Mouse (Mus musculus) G1E (cell line): ENCODE measurements around the gene Fcrlb. TPM values are rescaled to one million over a fixed set of nuclear protein-coding genes. Genes with fewer than 3 reads are reported as not detected.

Experiments
- ATAC-seq: 2 replicates; pipeline ENCODE4 v1.8.0; 2016; ENCODE audit warnings: mild to moderate bottlenecking; ENCODE audit not compliant: insufficient number of reproducible peaks, poor library complexity, low FRiP score, severe bottlenecking; ENCODE audit errors: extremely low read depth
- DNase-seq: peaks from one replicate; pipeline ENCODE4 v3.0.0; 2012; ENCODE audit warnings: low spot score
- H3K27me3 ChIP-seq: 2 replicates; pipeline ENCODE4 v1.6.1; 2012; ENCODE audit warnings: mild to moderate bottlenecking, low read length, inconsistent platforms; ENCODE audit not compliant: insufficient read depth
- H3K36me3 ChIP-seq: replicated peaks from 2 replicates; pipeline ENCODE3; 2012; ENCODE audit warnings: mild to moderate bottlenecking, inconsistent platforms
- H3K4me1 ChIP-seq: 2 replicates; pipeline ENCODE4 v1.6.1; 2012; ENCODE audit warnings: low read depth, low read length, inconsistent platforms, mixed read lengths; ENCODE audit not compliant: insufficient read depth
- H3K4me3 ChIP-seq: 2 replicates; pipeline ENCODE4 v1.5.1; 2012; ENCODE audit warnings: low read depth, mild to moderate bottlenecking, inconsistent platforms, low read length, moderate library complexity, mixed read lengths
- H3K9me3 ChIP-seq: replicated peaks from 2 replicates; pipeline ENCODE4 v1.6.1; 2012; ENCODE audit warnings: inconsistent platforms
- CTCF ChIP-seq: IDR thresholded peaks from 2 replicates; pipeline ENCODE4 v1.5.1; 2012; ENCODE audit warnings: low read depth, low read length, inconsistent platforms, mixed read lengths
- GATA1 ChIP-seq: IDR thresholded peaks from 2 replicates; pipeline ENCODE4 v1.6.1; 2012; ENCODE audit warnings: borderline replicate concordance, low read length, inconsistent platforms, mixed read lengths
- GATA2 ChIP-seq: IDR thresholded peaks from 2 replicates; pipeline ENCODE4 v1.6.1; 2012; ENCODE audit warnings: low read depth, low read length, inconsistent platforms, borderline replicate concordance
- POLR2AphosphoS5 ChIP-seq: IDR thresholded peaks from 2 replicates; pipeline ENCODE4 v1.6.1; 2012; ENCODE audit warnings: low read depth, low read length, inconsistent platforms; ENCODE audit not compliant: insufficient replicate concordance
- TAL1 ChIP-seq: conservative IDR thresholded peaks from 2 replicates; pipeline ENCODE4 v1.6.1; 2012; ENCODE audit warnings: low read depth, low read length, inconsistent platforms, mixed read lengths
- polyA plus RNA-seq: library from polyadenylated mRNA; stranded (reverse); fragments of >175 nt; gene quantifications from 2 replicates; pipeline ENCODE4 v1.2.3, GENCODE M21; 2012
- total RNA-seq, 2 experiments: library from RNA; stranded (forward) in 1 of 2; stranded (reverse) in 1 of 2; fragments of 200-1000 nt in 1 of 2; fragments of >200 nt in 1 of 2; fragmentation: Nextera tagmentation in 1 of 2; gene quantifications; 2 replicates each; pipeline ENCODE4 v1.2.3; 2014 to 2017

The Fcrlb gene
- total and polyA plus RNA-seq, 3 experiments, result not detected

DNA sequence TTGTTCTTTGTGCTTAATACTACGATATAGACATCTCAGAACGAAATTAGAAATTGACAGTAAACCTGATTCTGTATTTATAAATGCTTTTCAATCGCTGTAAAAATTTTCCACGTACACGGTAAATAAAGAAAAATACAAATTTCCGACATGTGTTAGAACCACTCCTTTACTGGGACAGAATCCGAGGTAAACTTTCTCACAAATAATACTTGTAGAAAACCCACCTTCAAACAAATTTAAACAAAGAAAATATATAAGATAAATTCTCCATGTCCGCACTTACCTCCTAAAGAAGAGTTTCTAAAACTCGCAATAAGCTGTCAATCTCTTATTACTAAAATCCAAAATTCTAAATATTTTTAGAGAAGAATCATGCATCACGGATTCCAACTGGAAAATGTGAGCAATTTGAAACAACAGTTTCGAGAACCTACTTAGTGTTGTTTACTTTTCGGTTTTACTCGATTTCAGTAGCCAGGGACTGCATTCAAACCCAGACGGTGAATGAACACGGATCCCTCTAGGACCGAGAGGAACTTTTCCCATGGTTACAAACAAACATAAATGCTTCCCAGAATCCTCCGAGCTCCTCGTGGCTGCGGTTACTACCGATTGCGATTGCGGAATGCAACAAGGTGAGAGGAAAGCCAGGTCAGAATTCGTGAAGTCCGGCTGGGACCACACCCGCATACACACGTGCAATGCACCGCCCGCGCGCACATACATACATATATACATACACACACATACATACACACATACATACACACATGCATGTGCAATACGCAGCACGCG is 44.4 kb downstream of the Fcrlb start:
- no peaks in the 10 kb centered on the region for H3K27me3 ChIP-seq
- H3K4me3 ChIP-seq, result peak overlapping the region; percentile 87
- H3K4me1 ChIP-seq, result peaks cover 35% of the 10 kb centered on the region
- H3K36me3 ChIP-seq, result peaks cover 16% of the 10 kb centered on the region
- DNase-seq (peak; percentile 48), ATAC-seq (peak; percentile 69)
- H3K9me3 ChIP-seq, result no peaks in the 10 kb centered on the region
- TF ChIP-seq GATA2 (no peak), TAL1 (no peak), POLR2AphosphoS5 (no peak), GATA1 (no peak), CTCF (no peak)

- Histone ChIP-seq H3K4me1 (peaks cover 41% of the 10 kb centered on the region), H3K36me3 (peaks cover 16% of the 10 kb centered on the region), H3K4me3 (peak within 1 kb of the TSS; percentile 87), H3K9me3 (no peaks in the 10 kb centered on the region), H3K27me3 (no peaks in the 10 kb centered on the region)
- TF ChIP-seq POLR2AphosphoS5, result no peak
- no peak for TF ChIP-seq TAL1
- TF ChIP-seq GATA2, result no peak
- TF ChIP-seq GATA1, result no peak
- TF ChIP-seq CTCF, result no peak
- ATAC-seq (peak; percentile 59), DNase-seq (peak; percentile 80)
These were observed 45.0 kb downstream of the Fcrlb start, which contains the start of gene Atf6 for GRCm38 (mm10) chr1:170867691-170868105. Gene Atf6, minus strand, starts transcription at chr1:170867771.

DNA sequence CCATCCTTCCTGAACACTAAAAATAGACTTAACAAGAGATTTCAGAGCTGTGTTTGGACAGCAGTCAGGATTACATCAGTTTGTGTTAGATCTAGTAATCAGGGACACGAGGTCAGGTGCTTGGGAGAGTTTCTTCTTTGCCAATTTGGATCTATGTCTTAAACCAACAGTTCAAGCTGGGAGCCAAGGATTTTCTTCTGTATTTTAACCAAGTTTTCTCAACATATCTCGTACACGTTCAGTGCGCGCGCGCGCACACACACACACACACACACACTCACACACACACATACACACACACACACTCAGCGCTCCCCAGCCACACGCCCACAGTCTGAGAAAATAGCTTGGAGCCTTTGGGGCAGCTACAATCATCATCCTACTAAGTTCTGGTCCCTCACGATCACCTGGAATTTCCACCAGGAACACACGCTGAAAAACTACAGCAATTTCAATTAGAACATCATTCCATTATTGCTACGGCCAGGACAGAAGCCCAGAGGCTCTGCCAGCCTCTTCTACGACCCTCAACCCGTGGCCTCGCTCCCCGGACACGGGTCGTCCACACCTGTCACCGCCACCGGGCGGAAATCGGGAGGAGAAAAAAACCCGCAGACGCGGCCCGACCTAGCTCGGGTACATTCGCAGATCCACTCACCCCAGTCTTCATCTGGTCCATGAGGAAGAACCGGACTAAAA is 45.6 kb downstream of the Fcrlb start:
- H3K36me3 ChIP-seq, result peaks cover 16% of the 10 kb centered on the region
- peak overlapping the region; percentile 87 for H3K4me3 ChIP-seq
- no peak for ATAC-seq
- DNase-seq, result no peak
- H3K9me3 ChIP-seq, result no peaks in the 10 kb centered on the region
- TF ChIP-seq POLR2AphosphoS5 (no peak), CTCF (no peak), GATA1 (no peak), TAL1 (no peak), GATA2 (no peak)
- peaks cover 46% of the 10 kb centered on the region for H3K4me1 ChIP-seq
- H3K27me3 ChIP-seq, result no peaks in the 10 kb centered on the region

DNA sequence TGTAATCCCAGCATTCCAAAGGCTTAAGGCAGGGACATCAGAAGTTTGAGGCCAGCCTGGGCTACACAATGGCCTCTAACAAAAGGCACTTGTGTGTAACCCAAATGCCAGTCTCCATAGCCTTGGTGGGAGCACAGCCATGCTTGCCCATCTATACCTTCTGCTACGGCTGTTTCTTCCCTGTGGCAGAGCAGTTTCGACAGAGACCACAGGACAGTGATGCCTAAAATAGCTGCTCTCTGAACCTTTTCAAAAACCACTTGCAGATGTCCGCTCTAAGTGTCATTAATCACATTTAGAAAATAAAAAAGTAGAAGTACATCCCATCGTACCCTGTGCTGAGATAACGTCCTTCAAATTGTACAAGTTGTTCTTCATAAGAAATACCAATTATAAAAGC is 47.3 kb downstream of the Fcrlb start:
- no peak for ATAC-seq
- TF ChIP-seq TAL1 (no peak), GATA2 (no peak)
- Histone ChIP-seq H3K4me3 (no peak overlapping the region), H3K36me3 (peaks cover 12% of the 10 kb centered on the region), H3K4me1 (peaks cover 58% of the 10 kb centered on the region), H3K9me3 (no peaks in the 10 kb centered on the region), H3K27me3 (no peaks in the 10 kb centered on the region)
- DNase-seq, result no peak

DNA sequence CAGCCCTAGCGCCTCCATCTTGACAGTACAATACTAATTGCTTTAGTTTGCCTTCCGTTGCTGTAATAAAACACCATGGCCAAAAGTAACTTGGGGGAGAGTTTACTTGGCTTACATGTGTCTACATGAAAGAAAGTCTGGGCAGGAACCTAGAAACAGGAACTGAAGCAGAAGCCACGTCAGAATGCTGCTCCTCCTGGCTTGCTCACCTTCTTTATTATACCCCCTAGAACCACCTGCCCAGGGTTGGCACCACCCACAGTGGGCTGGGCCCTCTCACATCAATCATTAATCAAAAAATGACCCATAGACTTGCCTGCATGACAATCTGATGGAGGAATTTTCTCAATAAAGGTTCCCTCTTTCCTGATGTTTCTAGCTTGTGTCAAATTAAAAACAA is 48.0 kb downstream of the Fcrlb start:
- H3K4me1 ChIP-seq, result peaks cover 59% of the 10 kb centered on the region
- H3K9me3 ChIP-seq, result no peaks in the 10 kb centered on the region
- H3K27me3 ChIP-seq, result no peaks in the 10 kb centered on the region
- ATAC-seq, result no peak
- no peak for DNase-seq
- no peak overlapping the region for H3K4me3 ChIP-seq
- TF ChIP-seq GATA1 (no peak), GATA2 (no peak), TAL1 (no peak), POLR2AphosphoS5 (no peak), CTCF (no peak)
- H3K36me3 ChIP-seq, result peaks cover 11% of the 10 kb centered on the region

DNA sequence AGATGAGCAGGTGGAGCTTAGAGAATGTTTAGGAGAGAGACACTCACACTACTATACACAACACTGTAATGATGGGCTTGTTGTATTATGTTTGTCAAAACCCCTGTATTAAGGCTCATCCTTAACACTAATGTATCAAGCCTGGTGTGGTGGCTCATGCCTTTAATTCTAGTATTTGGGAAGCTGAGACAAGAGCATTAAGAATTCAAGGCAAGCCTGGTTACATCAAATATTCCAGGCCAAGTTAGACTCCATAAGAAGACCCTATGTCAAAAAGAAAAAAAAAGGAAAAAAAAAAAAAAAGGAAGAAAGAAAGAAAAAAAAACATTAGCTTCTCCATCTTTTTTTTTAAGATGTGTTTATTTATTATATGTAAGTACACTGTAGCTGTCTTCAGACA is 48.5 kb downstream of the Fcrlb start:
- H3K4me1 ChIP-seq, result peaks cover 58% of the 10 kb centered on the region
- H3K27me3 ChIP-seq, result no peaks in the 10 kb centered on the region
- DNase-seq (no peak), ATAC-seq (no peak)
- H3K9me3 ChIP-seq, result no peaks in the 10 kb centered on the region
- H3K4me3 ChIP-seq, result no peak overlapping the region
- TF ChIP-seq GATA1, result no peak
- no peak for TF ChIP-seq POLR2AphosphoS5
- TF ChIP-seq TAL1, result no peak
- no peak for TF ChIP-seq CTCF
- no peak for TF ChIP-seq GATA2
- H3K36me3 ChIP-seq, result peaks cover 15% of the 10 kb centered on the region
